Mouse (Mus musculus): ENCODE results near the gene Hgf. TPM values are rescaled to one million over a fixed set of nuclear protein-coding genes. Genes with fewer than 3 reads are reported as not detected.
A peak's percentile ranks its signal among the peaks of the same experiment; 100 is the strongest.

Hgf gene
- total RNA-seq (2021) = 1 to 10 TPM; 2.9 to 3.3 TPM
- long read RNA-seq, experiment 1, partial matches to known transcripts = 2 of 2 reads
- long read RNA-seq, experiment 1, other reads (novel, unspliced or antisense) = 0 of 2 reads
- long read RNA-seq, experiment 2 = 0 reads

- peak; percentile 25 to 65 for DNase-seq (ENCODE audit: low spot score in 2 of 2)
These were observed at the start of gene Hgf for GRCm38 (mm10) chr5:16553304-16554047. TSS of gene Hgf (plus strand) at chr5:16553495.

GRCm38 (mm10) chr5:16506702-16507350, 46.5 kb upstream of the Hgf start:
- no peak for DNase-seq (ENCODE audit: low spot score in 2 of 2)

- no peak for DNase-seq (ENCODE audit: low spot score in 2 of 2)
These were observed 21.5 kb upstream of the Hgf start for GRCm38 (mm10) chr5:16531619-16532277.

GRCm38 (mm10) chr5:16538067-16538466, 15.2 kb upstream of the Hgf start:
- DNase-seq (ENCODE audit: low spot score in 2 of 2) = no peak

GRCm38 (mm10) chr5:16541561-16542116, 11.7 kb upstream of the Hgf start:
- no peak for DNase-seq (ENCODE audit: low spot score in 2 of 2)

GRCm38 (mm10) chr5:16547490-16547889, 5.8 kb upstream of the Hgf start:
- DNase-seq (ENCODE audit: low spot score in 2 of 2) = no peak

GRCm38 (mm10) chr5:16552647-16553046, 648 bp upstream of the Hgf start:
- DNase-seq (ENCODE audit: low spot score in 2 of 2) = no peak

- no peak for DNase-seq (ENCODE audit: low spot score in 2 of 2)
These were observed 7.0 kb downstream of the Hgf start for GRCm38 (mm10) chr5:16560247-16560646.

- no peak for DNase-seq (ENCODE audit: low spot score in 2 of 2)
These were observed 15.7 kb downstream of the Hgf start for GRCm38 (mm10) chr5:16568997-16569396.

GRCm38 (mm10) chr5:16577882-16578742, 24.8 kb downstream of the Hgf start:
- DNase-seq (ENCODE audit: low spot score in 2 of 2) = no peak

- DNase-seq (ENCODE audit: low spot score in 2 of 2) = no peak
These were observed 42.4 kb downstream of the Hgf start for GRCm38 (mm10) chr5:16595699-16596098.

GRCm38 (mm10) chr5:16597996-16598395, 44.7 kb downstream of the Hgf start:
- DNase-seq (ENCODE audit: low spot score in 2 of 2) = no peak

GRCm38 (mm10) chr5:16601463-16601862, 48.2 kb downstream of the Hgf start:
- no peak for DNase-seq (ENCODE audit: low spot score in 2 of 2)

- DNase-seq (ENCODE audit: low spot score in 2 of 2) = no peak
These were observed 79.7 kb downstream of the Hgf start for GRCm38 (mm10) chr5:16632996-16633395.

- no peak for DNase-seq (ENCODE audit: low spot score in 2 of 2)
These were observed 93.1 kb downstream of the Hgf start for GRCm38 (mm10) chr5:16646417-16646816.

- no peak for DNase-seq (ENCODE audit: low spot score in 2 of 2)
These were observed 94.4 kb downstream of the Hgf start for GRCm38 (mm10) chr5:16647701-16648100.

- no peak for DNase-seq (ENCODE audit: low spot score in 2 of 2)
These were observed 96.9 kb downstream of the Hgf start for GRCm38 (mm10) chr5:16650240-16650639.

GRCm38 (mm10) chr5:16654022-16654421, 100.7 kb downstream of the Hgf start:
- no peak for DNase-seq (ENCODE audit: low spot score in 2 of 2)

All from gastrocnemius, postnatal 4 days (tissue).